Mouse (Mus musculus) E14TG2a.4 (cell line): ENCODE data around the gene Lat2.

Experiments used
- CTCF ChIP-seq: conservative IDR thresholded peaks from 2 replicates; pipeline ENCODE4 v1.5.1; 2014; ENCODE audit warnings: low read length
- NANOG ChIP-seq: IDR thresholded peaks from 2 replicates; pipeline ENCODE4 v1.6.1; 2014; ENCODE audit warnings: borderline replicate concordance, low read length, mixed read lengths
- POU5F1 ChIP-seq: IDR thresholded peaks from 2 replicates; pipeline ENCODE4 v1.6.1; 2014; ENCODE audit warnings: low read length, borderline replicate concordance

DNA sequence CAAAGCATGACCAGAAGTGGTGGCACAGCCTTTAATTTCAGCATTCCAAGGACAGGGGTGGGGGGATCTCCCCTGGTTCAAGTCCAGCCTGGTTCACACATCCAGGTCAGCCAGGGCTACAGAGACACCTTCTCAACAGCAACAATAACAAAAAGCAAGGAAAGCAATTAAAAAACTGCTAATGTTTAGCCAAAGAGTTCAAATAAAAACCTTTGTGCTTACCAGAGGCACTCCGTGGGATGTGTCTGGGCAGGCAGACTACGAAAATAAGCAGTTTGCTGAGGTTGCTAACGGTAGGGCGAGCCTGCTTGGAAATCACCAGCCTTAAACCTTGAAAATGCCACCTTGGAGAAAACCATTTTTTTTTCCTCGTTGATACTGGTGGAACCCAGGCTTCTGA, 33.7 kb downstream of the Lat2 start, which contains the start of gene Rfc2:
- TF ChIP-seq CTCF, result no peak
- no peak for TF ChIP-seq POU5F1
- no peak for TF ChIP-seq NANOG
